Mouse (Mus musculus) adrenal gland, adult (tissue): Measurements from ENCODE around the gene Slc9a8.
"Not testable (repeated sequence)": the region's sequence is repeated elsewhere in the genome, so short reads cannot be mapped to it uniquely, and the experiment has no call there.

Source experiments
- DNase-seq, 2 experiments: peaks; one replicate each; pipeline ENCODE4 v3.0.0; 2022 to 2023; ENCODE audit warnings: low spot score in 1 of 2; ENCODE audit not compliant: inconsistent age in 2 of 2

The Slc9a8 gene

DNA sequence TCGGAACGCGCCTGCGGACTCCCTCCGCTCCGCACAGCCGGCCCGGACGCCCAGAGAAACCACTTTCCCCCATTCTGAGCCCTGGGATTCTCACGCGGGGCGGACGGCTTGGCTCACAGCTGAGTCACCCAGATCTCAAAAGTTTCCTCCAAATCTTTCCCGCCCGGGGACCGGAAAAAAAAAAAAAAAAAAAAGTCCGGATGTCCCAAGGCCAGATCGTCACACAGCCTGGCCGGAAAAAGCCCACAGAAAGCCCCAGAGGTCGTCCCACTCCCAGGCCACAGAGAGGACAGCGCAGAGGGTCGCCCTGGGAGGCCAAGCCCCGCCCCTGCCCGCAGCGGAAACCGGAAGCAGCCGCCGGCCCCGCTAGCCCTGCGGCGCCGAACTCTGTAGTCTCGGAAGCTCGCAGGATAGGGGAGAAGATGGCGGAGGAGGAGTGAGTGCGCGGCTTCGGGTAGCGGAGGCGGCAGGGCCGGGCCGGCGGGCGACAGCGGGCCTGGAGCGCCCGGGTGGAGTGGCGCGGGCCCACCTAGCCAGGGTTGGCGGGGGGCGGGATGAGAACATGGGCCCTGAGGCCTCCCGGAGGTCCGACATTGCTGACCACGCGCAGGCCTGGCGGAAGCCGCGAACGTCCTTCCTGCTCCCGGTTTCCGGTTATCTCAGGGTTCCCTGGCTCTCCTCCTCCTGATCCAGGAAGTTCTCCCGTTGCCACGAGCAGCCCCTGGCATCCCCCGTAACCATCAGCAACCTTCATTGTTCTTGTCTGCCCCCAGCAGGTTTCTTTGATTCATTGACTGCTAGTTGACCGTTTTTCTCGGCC, at the start of gene Slc9a8:
TSS of gene Slc9a8 (plus strand) at position 383 of the 820 bp plus-strand sequence.
- peak; percentile 98 to 99 for DNase-seq

DNA sequence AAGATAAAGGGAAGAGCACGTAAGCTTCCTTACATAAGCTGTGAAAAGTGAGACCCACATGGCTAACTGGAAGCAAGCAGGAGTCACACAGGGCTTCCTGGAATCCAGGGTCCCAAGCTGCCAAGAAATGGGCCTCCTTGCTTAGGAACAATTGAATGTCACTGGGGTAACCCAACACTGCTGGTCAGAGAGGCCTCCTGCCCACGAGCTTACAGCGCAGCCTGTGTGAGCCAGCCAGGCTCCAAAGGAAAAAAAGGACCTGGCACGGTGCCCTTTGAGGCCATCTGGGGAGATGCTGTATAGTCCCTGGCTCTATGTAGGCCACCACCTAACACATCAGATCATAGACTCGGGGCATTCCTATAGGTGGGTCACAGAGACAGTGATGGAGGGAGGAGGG, 48.2 kb upstream of the Slc9a8 start:
- peak; percentile 67 to 87 for DNase-seq

DNA sequence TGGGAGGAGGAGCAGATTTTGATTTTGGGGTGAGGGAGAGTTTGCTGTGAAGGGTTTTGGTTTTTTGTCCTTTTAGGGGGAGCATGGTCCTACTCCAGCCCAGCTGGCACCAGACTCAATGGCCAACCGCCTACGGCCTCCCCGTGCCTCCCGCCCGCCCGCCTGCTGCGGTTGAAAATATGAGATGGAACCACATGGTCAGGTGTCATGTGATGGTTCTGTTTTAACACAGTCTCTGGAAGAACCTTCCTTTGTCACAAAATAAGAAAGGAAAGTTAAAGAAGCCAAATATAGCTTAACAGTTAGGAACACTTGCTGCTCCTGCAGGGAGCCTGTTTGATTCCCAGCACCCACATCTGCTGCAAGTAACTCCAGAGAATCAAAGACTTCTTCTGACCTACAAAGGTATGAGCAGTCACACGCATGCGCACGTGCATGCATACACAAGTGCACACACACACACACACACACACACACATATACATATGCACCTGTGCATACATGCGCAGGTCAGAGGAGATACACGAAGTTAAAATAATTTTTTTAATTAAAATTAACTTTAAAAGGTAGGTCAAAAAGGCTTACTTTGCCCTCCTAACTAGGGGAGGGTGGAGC, 47.2 kb upstream of the Slc9a8 start:
- DNase-seq, result no peak

DNA sequence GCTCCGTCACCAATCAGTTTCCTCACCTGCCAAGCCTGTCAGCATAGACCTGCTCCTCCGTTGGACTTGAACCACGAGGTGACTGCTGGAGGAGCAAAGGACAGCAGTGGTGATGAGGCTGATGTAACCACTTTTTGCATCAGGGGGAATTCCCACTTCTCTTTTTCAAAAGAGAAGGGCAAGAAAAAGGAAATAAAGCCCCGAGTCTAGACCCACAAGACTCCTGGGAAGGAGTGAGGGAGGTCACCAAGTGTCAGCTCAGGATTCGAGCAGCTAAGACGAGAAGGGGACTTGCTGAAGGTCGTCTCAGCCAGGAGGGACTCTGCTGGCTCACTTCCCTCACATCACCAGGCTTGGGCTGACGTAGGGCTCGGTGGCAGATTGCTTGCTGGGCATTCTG, 46.4 kb upstream of the Slc9a8 start:
- peak in 1 of 2 experiments; percentile 62 for DNase-seq

DNA sequence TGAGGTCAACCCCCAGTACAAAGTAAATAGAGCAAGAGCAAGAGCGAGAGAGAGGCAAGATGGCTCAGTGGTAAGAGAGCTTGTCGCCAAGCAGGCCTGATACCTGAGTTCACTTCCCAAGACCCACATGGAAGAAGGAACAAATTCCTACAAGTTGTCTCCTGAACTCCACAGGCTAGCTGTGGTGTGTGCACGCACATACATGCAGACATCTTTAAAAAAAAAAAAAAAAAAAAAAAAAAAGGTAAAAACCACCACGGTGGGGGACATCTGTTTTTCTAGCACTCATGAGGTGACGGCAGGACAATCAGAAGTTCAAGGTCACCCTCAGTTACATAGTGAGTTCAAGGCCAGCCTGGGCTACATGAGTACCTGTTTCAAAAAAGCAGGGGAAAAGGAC, 45.8 kb upstream of the Slc9a8 start:
- DNase-seq, result no peak

DNA sequence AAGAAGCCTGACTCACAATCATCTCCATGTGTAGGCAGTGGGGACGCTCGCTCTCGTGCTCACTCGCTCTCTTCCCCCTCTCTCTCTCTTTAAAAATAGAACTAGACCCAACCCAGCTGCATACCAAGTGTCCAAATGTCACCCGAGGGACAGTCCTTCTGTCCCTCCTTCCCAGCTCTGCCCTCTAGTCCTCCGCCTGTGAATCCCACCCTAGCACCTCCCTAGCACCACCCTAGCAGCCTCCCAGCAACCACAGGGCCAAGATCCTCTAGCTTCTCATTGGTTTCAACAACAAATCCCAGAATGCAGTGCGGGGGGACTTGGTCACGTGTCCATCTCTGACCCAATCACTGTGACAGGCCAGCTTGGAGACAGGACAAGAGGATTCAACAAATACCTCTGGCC, 45.4 kb upstream of the Slc9a8 start:
- DNase-seq, result peak; percentile 40 to 71

DNA sequence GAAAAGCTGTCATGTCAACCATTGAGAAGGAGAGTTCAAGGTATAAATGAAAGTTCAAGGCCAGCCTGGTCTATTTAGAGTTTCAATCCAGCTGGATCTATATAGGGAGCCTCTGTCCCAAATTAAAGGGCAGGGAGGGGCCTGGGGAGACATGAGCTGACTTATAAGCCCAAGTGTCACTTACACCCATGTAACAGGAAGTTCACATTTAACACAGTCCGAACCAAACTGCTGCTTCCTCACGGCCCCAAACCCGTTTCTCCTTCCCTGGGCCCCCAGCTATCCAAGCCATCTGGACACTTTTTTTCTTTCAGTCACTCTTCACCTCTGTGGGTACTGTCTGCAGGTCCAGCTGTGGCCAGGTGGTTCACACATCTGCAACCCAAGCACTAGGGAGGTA, 43.8 kb upstream of the Slc9a8 start:
- peak in 1 of 2 experiments; percentile 63 for DNase-seq

DNA sequence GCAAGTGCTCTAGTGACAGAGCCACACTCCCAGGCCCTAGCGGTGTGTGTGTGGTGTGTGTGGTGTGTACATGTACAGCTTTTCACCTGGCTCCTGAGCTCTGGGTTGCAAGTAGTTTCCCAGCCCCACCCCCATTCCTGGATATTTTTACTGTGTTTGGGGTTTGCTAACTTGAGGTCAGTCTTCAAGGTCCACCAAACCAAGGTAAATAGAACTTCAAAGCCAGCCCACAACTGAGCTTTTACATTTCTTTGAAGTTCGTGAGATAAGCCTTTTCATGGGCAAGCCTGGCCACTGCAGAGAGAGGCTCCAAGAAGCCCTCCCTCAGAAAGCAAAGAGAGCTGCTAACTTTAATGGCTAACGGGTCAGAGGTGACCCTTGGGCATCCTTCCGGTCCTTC, 42.5 kb upstream of the Slc9a8 start:
- peak; percentile 67 to 84 for DNase-seq

DNA sequence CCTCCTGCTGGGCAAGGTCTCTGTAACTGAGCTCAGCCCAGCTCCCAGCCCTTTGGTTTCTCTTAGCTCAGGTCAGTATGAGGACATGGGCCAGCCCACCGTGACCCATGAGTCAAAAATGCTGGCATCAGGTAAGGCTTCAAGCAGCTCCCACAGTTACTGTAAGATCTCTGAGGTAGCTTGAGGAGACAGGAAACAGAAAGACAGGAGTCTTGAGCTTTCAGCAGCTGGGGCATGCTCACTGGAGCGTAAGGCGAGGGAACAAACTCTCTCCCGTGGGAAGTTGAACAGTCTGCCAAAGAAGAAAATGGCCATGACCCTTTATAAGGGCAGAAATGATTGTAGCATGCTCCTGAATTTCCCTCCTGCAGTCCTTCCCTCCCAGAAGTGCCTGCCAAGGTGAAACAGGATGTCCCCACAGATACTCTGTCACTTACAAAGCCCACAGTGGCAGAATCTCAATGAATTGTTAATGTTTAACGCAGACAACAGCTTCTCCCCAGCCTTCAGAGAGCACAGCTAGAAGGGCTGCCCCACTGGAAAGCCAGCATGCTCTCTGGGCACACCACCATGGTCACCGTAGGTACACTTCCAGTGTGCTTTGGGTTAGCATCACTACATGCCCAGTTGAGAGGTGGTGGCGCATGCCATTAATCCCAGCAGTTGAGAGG, 40.8 kb upstream of the Slc9a8 start:
- DNase-seq, result peak; percentile 63 to 84

DNA sequence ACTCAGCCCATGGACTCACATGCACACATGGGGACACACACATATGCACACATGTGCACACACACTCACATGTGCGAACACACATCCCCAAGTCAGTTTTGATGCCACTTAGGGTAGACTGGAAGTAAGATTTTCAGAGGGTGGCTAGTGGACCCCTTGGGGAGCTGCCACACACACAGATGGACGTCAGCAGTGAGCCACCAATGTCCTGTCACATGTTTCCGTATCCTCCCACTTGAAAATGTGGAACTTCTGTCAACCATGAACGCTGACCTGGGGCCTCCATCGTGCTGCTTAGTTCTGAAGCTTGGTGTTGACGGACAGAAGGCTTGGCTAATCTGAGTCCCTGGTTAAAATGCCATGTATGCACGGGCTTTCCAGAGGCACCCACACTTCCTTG, 39.9 kb upstream of the Slc9a8 start:
- no peak for DNase-seq

DNA sequence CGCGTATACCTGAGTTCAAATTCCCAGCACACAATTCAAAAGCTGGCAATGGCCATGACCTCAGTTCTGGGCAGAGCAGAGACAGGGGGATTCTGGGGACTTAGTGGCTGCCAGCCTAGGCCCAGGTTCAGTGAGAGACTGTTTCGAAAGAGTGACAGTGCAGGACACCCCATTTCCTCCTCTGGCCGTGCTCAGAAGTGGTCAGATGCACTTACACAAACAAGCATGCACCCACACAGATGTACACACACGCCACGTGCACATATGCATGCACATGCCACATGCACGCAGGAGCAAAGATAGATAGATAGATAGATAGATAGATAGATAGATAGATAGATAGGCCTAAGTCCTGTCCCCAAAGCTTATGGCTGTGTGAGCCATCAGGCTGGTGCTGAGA, 39.1 kb upstream of the Slc9a8 start:
- no peak for DNase-seq

DNA sequence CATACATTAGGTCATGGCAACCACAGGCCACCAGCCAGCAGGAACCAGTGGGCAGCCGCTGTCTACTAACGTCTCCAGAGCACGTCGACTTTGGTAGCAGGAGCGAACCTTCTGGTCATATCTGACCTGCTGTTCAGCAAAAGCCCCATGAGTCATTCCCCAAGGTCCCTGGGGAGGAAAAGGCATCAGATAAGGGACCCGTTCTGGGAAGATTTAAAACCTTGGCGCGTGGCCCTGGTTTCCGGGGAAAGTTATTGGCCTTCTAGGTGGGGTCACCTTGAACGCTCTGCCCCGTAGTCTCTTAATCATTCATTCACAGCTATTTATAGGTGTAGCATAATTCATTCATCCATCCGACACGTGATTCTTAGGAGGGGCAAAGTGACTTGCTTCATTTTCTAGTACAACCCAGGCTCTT, 37.8 kb upstream of the Slc9a8 start:
- peak; percentile 98 to 99 for DNase-seq

DNA sequence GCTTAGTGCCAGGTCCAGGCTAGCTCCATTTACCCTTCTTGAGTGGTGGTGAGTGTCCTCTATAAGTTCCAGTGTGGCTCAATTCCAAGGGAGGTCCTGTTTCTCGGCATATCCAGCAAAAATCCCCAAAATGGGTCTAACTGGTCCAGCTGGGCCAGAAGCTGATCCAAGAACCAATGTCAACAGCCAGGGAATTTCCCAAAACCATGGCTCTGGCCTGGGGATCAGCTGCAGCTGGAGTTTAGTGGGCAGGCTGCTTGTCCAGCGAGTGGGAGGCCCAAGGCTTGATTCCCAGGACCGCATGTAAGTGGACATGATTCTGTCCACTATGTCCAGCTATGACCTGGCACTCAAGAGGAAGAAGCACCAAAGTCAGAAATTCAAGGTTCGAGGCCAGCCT, 35.1 kb upstream of the Slc9a8 start:
- no peak for DNase-seq

DNA sequence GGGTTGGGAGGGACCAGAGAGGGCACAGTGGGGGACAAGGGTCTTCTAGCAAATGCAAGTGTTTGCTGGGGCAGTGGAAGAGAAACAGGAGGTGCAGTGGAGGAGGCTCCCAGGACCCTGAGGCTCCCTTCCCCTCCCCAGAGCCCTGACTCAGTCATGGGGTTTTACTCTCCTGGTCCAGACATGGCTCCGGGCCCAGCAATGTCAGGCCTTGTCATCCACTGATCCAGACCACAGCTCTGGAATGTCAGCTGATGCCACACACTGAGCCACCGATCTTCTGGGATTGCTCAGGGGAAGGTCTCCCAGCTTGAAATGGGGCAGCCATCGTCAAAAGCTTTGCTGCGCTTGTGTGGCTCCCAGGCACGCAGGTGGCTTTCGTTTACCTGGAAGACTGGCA, 34.5 kb upstream of the Slc9a8 start:
- peak in 1 of 2 experiments; percentile 47 for DNase-seq

DNA sequence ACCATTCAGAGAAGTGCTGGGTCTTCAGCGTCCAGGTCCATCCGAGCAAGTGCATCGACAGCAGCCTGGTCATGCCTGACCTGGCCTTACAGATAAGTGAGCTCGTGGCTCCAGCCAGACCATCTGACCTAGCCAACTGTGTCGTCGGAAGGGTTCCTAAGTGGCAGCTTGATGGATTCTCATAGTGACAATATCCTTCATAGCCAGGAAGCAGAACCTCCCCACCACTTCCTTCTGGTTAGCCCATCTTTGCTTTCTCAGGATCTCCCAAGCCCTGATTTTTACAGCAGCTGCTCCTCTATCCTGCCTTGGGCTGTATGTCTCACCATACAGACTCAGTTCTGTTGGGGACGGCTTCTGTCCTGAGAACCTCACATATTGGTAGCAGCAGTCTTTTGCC, 27.1 kb upstream of the Slc9a8 start:
- DNase-seq, result no peak

DNA sequence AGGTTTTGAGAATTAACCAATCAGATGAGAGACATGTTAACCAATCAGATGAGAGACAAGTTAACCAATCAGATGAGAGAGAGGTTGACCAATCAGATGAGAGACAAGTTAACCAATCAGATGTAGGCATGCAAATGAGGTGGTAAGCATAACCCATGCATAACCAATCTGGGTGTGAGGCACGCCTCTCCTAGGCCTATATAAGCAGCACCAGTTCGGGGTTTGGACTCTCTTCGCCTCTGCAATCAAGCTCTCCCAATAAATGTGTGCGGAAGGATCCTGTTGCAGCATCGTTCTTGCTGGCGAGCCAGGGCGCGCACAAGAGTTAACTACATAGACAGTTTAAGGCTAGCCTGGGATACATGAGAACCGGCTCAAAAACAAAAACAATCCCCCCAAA, 25.1 kb upstream of the Slc9a8 start:
- DNase-seq, result not testable (repeated sequence)

DNA sequence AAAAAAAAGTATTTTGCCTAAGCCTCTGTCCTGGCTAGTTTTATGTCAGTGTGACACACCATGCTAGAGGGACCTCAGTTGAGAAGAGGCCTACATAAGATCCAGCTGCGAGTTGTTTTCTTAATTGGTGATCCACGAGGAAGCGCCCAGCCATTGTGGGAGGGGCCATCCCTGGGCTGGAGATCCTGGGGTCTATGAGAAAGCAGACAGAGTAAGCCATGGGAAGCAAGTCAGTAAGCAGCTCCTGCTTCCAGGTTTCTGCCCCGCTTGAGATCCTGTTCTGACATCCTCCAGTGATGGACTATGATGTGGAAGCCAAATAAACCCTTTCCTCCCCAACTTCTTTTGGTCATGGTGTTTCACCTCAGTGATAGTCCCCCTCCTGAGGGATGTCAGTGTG, 22.5 kb upstream of the Slc9a8 start:
- no peak for DNase-seq

DNA sequence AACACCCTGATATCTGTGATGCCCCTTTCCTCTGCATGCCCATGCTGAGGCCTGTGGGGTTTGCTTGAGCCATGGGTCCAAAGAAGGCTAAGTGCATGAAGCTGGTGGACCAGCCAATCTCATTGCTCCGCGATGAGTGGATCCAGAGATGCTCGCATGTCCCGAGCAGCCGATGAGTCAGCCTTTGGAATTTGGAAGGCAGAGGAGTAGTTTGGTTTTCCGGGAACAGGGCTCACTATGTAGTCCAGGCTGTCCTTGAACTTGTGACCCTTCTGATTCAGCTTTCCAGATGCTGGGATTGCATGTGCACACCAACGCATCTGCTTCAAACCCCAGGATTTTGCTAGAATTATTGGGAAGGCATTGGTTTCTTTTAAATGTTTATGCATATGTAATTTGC, 21.9 kb upstream of the Slc9a8 start:
- peak; percentile 84 to 91 for DNase-seq

DNA sequence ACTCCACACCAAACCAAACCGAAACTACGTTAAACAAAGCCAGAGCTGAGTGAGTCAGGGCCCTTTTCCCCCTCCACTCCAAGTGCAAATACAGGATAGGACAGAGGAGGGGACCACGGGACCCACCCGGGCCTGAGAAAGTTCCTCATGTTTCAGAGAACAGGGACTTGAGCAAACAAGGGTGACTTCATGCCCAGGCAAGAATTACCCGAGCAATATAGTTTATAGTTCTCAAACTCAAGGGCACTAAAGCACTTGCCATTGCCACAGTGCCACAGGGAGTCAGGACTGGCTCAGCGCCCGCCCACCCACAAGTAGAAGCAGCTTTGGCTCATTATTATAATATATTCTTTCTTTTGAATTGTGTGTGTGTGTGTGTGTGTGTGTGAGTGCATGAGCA, 18.4 kb upstream of the Slc9a8 start:
- peak; percentile 64 to 86 for DNase-seq

DNA sequence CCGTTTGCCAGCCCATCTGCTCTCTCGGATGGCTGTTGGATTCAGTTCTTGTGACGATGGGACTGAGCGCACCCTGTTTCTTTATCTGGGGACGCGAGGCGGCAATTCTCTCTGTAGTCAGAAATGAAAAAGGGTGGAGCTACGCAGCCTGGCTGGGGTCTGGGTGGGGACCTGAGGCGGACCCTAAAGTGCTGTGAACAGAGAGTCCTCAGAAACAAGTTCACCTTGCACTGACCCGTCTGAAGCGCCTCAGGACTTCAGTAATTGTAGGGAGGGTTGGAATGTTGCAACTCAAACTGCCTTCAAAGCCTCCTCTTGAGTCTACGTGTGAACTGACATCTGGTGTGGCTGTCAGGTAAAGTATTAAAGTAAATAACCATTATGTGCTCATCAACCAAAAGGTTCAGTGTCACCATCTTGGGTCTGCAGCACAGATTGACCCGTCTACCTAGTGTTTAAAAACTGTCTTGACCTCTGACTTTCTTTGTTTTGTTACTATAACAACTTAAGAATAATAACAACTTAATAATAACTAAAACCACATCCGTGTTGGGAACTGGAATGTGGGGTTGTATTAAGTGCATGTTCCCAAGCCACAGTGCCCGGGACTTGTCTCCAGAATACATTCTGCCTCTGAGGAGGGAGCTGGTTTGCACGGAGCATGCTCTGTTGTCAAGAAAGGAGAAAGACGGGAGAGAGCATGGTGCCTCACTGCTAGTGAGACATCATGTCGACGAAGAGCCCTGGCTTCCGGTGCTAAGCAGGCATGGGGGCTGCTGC, 16.2 kb upstream of the Slc9a8 start:
- DNase-seq, result no peak

DNA sequence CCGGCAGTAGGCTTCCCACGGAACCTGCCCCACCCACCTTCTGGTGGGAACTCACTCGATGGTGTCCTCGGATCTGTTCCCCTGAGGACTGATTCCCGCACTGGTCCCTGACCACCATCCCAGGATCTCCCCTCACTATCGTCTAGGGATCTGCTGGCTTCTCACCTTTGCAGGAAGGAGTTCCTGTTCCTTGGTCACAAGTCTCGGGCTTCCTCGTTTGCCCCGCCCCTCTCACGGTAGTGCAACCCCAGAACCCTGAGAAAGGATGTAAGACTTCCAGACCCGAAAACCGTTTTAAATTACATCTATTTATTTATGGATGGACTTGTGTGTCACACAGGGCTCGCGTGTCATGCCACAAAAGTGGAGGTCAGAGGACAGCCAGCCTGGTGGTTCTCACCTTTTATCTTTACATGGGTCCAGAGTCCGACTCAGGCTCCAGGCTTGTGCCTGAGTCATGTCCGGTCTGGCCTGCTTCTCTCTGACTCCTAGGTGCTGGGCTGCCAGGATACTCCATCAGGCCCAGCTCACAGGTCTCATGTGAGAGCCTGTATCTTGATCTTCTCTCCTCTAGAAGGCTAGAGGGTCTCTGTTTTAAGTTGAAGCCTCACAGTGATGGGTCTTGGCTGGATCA, 14.1 kb upstream of the Slc9a8 start:
- DNase-seq, result no peak
